Mouse (Mus musculus): ENCODE measurements around the gene Cxcr4. TPM values are rescaled to one million over a fixed set of nuclear protein-coding genes. Genes with fewer than 3 reads are reported as not detected.

Cxcr4 gene
- total and polyA plus RNA-seq, 3 experiments = 80.3 to 169 (median 102) TPM

DNA sequence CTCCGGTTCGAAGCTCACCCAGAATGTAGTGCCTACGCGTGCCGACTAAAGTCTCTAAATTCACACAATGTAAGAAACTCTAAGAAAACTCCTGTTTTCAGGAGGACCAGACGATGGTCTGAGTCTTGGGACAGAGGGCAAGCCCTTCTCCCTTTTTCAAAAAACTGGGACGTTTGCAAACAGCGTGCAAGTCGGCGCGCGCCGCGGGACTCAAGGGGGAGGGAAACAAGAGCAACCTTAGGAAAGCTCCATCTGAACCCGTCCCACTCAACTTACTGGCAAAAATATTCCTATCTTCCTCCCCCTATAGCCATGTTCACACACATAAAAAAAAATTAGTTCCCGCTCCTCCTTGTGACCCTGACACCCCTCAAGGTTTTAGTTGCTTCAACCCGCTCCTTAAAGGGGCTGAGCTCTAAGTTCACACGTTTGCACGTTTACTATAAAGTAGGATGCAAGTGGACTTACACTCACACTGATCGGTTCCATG, 327 bp downstream of the Cxcr4 start:
- peak overlapping the region; percentile 77 to 88 (median 85) for H3K4me3 ChIP-seq (replicated peaks in 1 of 3; ENCODE audit: low read depth in 2 of 3, low read length in 2 of 3, poor library complexity in 1 of 3)
- H3K79me2 ChIP-seq (replicated peaks; ENCODE audit: control insufficient read depth, extremely low read depth, insufficient read depth, poor library complexity, severe bottlenecking) = peaks cover 46% of the 10 kb centered on the region

DNA sequence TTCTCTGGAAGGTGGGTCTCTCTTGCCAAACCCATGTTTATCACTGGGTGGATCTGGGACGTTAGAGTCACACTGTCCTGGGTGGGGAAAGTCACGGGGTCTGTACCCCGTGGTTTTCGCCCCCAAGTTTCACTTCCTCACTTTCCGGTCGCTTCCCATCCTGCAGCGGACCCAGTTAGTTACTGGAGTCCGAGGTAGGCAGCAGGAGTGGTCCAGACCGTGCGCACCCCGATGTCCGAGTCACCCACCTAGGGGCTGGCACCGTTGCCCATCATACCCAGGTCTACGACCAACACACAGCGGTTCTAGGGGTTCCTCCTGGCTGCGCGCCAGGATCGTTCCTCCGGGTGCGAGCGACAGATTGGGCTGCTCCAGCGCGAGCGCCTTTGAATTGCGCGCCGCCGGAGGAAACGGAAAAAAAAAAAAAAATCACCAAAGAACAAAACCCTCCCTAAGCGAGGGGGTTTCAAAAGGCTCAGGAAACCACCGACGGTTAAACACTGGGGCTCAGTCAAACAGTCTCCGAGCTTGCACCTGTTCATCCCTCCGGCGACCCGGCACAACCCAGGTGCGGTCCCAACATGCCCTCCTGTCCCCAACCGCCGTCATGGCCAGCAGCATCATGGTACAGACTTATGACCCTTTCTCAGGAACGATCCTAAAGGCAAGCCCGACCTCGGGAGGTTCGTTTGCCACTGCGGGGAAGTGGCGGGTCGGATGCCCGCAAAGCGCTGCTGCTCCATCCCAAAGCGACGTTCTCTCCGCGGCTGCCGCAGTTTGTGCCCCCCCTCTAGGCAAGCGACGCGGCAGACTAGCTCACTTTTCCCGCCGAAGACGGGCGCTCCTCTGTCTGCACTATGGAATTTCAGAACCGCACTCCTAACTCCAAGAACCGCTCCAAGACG, 1.0 kb downstream of the Cxcr4 start:
- Histone ChIP-seq H3K4me2 (ENCODE audit: insufficient read depth, low read depth, poor library complexity, severe bottlenecking) (no peak overlapping the region; the same call in 1 of the 2 replicates), H3K27ac (ENCODE audit: insufficient read depth, low read depth) (peak overlapping the region; percentile 96), H3K9ac (ENCODE audit: insufficient read depth, low read depth) (peak overlapping the region; percentile 97), H3K9me3 (replicated peaks; ENCODE audit: low read length) (no peaks in the 10 kb centered on the region), H3K79me2 (replicated peaks; ENCODE audit: control insufficient read depth, extremely low read depth, insufficient read depth, poor library complexity, severe bottlenecking) (peaks cover 46% of the 10 kb centered on the region), H3K4me1 (ENCODE audit: control insufficient read depth in 1 of 2, insufficient read depth in 2 of 2) (peaks cover 20 to 56% of the 10 kb centered on the region in 2 experiments), H3K36me3 (replicated peaks in 1 of 2; ENCODE audit: control insufficient read depth in 1 of 2, insufficient read depth in 1 of 2, low read length in 1 of 2) (peaks cover 21 to 26% of the 10 kb centered on the region in 2 experiments), H3K27me3 (replicated peaks) (no peaks in the 10 kb centered on the region), H3K4me3 (replicated peaks in 1 of 3; ENCODE audit: low read depth in 2 of 3, low read length in 2 of 3, poor library complexity in 1 of 3) (peak overlapping the region; percentile 77 to 88 (median 85))
- in situ Hi-C loops (cut with MboI; ENCODE audit: low pct_ligation_motif_present, low pct_unique_long_range_greater_than_20kb, low sequenced_read_pairs) = loop anchor here (5.0 kb wide), 1 partner anchor 231 kb away; no protein-coding TSS in a partner anchor
- peak; percentile 85 for DNase-seq (ENCODE audit: extremely low read depth)
- dilution Hi-C loops (cut with MboI; ENCODE audit: extremely low pct_ligation_motif_present, extremely low pct_unique_long_range_greater_than_20kb, low sequenced_read_pairs) = no loop called here
- TF ChIP-seq KAT2A (IDR thresholded peaks at IDR 0.05; ENCODE audit: insufficient replicate concordance, low read length) = no peak
- no peak; the same call in 1 of the 2 replicates for TF ChIP-seq USF2 (conservative IDR thresholded peaks at IDR 0.05; ENCODE audit: low read depth, low read length)
- peak; percentile 58 for TF ChIP-seq ETS1 (conservative IDR thresholded peaks at IDR 0.05; ENCODE audit: low read depth, low read length)
- no peak for TF ChIP-seq CTCF (conservative IDR thresholded peaks at IDR 0.05 in 1 of 2, IDR thresholded peaks at IDR 0.05 in 1 of 2; ENCODE audit: low read depth in 2 of 2, low read length in 2 of 2)
- TF ChIP-seq ZMIZ1 (IDR thresholded peaks at IDR 0.05; ENCODE audit: low read depth, low read length) = no peak; the same call in 1 of the 2 replicates
- no peak for TF ChIP-seq PAX5 (IDR thresholded peaks at IDR 0.05; ENCODE audit: low read length)
- peak; percentile 90 for TF ChIP-seq IRF4 (IDR thresholded peaks at IDR 0.05; ENCODE audit: low read depth, low read length)
- peak; percentile 88 for TF ChIP-seq EP300 (IDR thresholded peaks at IDR 0.05; ENCODE audit: low read length)
- TF ChIP-seq USF1 (IDR thresholded peaks at IDR 0.05; ENCODE audit: low read depth, low read length) = peak; percentile 47; the same call in 1 of the 2 replicates
- no peak; the same call in none of the 2 replicates for TF ChIP-seq ELF1 (IDR thresholded peaks at IDR 0.05; ENCODE audit: low read depth, low read length)
- peak; percentile 17 for TF ChIP-seq RCOR1 (conservative IDR thresholded peaks at IDR 0.05; ENCODE audit: low read depth, low read length)
- TF ChIP-seq SMC3 (IDR thresholded peaks at IDR 0.05; ENCODE audit: low read depth, low read length) = peak; percentile 8
- no peak; the same call in 1 of the 2 replicates for TF ChIP-seq JUN (IDR thresholded peaks at IDR 0.05; ENCODE audit: insufficient read depth, low read depth, low read length)
- TF ChIP-seq RAD21 (IDR thresholded peaks at IDR 0.05; ENCODE audit: low read depth, low read length) = peak; percentile 1
- peak; percentile 89 for TF ChIP-seq MEF2A (IDR thresholded peaks at IDR 0.05; ENCODE audit: borderline replicate concordance, low read depth, low read length)
- TF ChIP-seq CHD1 (IDR thresholded peaks at IDR 0.05; ENCODE audit: low read depth, low read length) = peak; percentile 77; the same call in 1 of the 2 replicates
- TF ChIP-seq MXI1 (IDR thresholded peaks at IDR 0.05; ENCODE audit: low read depth, low read length) = peak; percentile 89
- TF ChIP-seq MAFK (IDR thresholded peaks at IDR 0.05; ENCODE audit: insufficient replicate concordance, low read length) = peak; percentile 50; the same call in 1 of the 2 replicates
- no peak for TF ChIP-seq GABPA (IDR thresholded peaks at IDR 0.05; ENCODE audit: insufficient replicate concordance, low read depth, low read length)
- TF ChIP-seq MAZ (IDR thresholded peaks at IDR 0.05; ENCODE audit: low read depth, low read length) = 0 out of 2 replicates have a peak, but pooled peaks have one; percentile 44
- TF ChIP-seq UBTF (IDR thresholded peaks at IDR 0.05; ENCODE audit: low read depth, low read length) = peak; percentile 82
- TF ChIP-seq ZNF384 (IDR thresholded peaks at IDR 0.05; ENCODE audit: low read depth, low read length) = peak; percentile 98
- TF ChIP-seq CHD2 (IDR thresholded peaks at IDR 0.05; ENCODE audit: low read length) = peak; percentile 65
- peak; percentile 56; the same call in 1 of the 2 replicates for TF ChIP-seq HCFC1 (IDR thresholded peaks at IDR 0.05; ENCODE audit: low read depth, low read length)
- TF ChIP-seq POLR2AphosphoS2 (IDR thresholded peaks at IDR 0.05; ENCODE audit: low read depth, low read length) = peak; percentile 89; the same call in 1 of the 2 replicates
- TF ChIP-seq E2F4 (IDR thresholded peaks at IDR 0.05; ENCODE audit: insufficient replicate concordance, low read depth, low read length) = peak; percentile 91

More for the DNA sequence above, 327 bp downstream of the Cxcr4 start:
- no peaks in the 10 kb centered on the region for H3K27me3 ChIP-seq (replicated peaks)
- H3K4me1 ChIP-seq (ENCODE audit: control insufficient read depth in 1 of 2, insufficient read depth in 2 of 2) = peaks cover 20 to 49% of the 10 kb centered on the region in 2 experiments
- in situ Hi-C loops (cut with MboI; ENCODE audit: low pct_ligation_motif_present, low pct_unique_long_range_greater_than_20kb, low sequenced_read_pairs) = loop anchor here (5.0 kb wide), 1 partner anchor 231 kb away; no protein-coding TSS in a partner anchor
- dilution Hi-C loops (cut with MboI; ENCODE audit: extremely low pct_ligation_motif_present, extremely low pct_unique_long_range_greater_than_20kb, low sequenced_read_pairs) = no loop called here
- TF ChIP-seq ETS1 (conservative IDR thresholded peaks at IDR 0.05; ENCODE audit: low read depth, low read length) = 0 out of 2 replicates have a peak, but pooled peaks have one; percentile 0
- TF ChIP-seq MAX (IDR thresholded peaks at IDR 0.05; ENCODE audit: low read length) = peak; percentile 42; the same call in 1 of the 2 replicates
- no peak for TF ChIP-seq EP300 (IDR thresholded peaks at IDR 0.05; ENCODE audit: low read length)
- TF ChIP-seq UBTF (IDR thresholded peaks at IDR 0.05; ENCODE audit: low read depth, low read length) = no peak
- TF ChIP-seq KAT2A (IDR thresholded peaks at IDR 0.05; ENCODE audit: insufficient replicate concordance, low read length) = 0 out of 2 replicates have a peak, but pooled peaks have one; percentile 21
- peaks cover 21 to 26% of the 10 kb centered on the region in 2 experiments for H3K36me3 ChIP-seq (replicated peaks in 1 of 2; ENCODE audit: control insufficient read depth in 1 of 2, insufficient read depth in 1 of 2, low read length in 1 of 2)
- H3K4me2 ChIP-seq (ENCODE audit: insufficient read depth, low read depth, poor library complexity, severe bottlenecking) = no peak overlapping the region
- H3K27ac ChIP-seq (ENCODE audit: insufficient read depth, low read depth) = peak overlapping the region; percentile 96
- no peaks in the 10 kb centered on the region for H3K9me3 ChIP-seq (replicated peaks; ENCODE audit: low read length)
- peak overlapping the region; percentile 97 for H3K9ac ChIP-seq (ENCODE audit: insufficient read depth, low read depth)
- no peak for DNase-seq (ENCODE audit: extremely low read depth)
